Mouse (Mus musculus): ENCODE results near the gene Smarcal1.

The Smarcal1 gene

GRCm38 (mm10) chr1:72592350-72592749 is 9.3 kb downstream of the Smarcal1 start:
- DNase-seq: no peak

GRCm38 (mm10) chr1:72593340-72593951 is 10.4 kb downstream of the Smarcal1 start:
- DNase-seq: peak; percentile 74

- DNase-seq: no peak
Measured at GRCm38 (mm10) chr1:72595686-72596085, 12.6 kb downstream of the Smarcal1 start.

GRCm38 (mm10) chr1:72596231-72596630 is 13.2 kb downstream of the Smarcal1 start:
- no peak for DNase-seq

GRCm38 (mm10) chr1:72599146-72600101 is 16.4 kb downstream of the Smarcal1 start:
- no peak for DNase-seq

- no peak for DNase-seq
Measured at GRCm38 (mm10) chr1:72600778-72601177, 17.7 kb downstream of the Smarcal1 start.

DNA sequence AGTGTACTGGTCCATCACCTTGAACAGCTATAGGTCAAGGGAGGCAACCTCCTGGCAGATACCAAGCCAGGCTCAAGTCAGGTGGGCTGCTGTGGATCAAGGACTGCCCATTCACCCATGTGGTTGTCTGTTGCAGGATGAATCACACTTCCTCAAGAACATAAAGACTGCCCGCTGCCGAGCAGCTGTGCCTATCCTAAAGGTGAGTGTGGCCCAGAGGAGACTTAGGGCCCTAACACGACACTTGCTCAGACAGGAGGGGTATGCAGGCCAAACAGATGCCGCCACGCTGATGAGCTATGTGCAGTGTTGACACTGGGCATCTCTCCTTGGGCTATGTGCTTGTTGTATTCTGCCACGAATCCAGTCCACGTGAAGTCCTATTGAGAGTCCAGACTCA is 18.2 kb downstream of the Smarcal1 start:
- DNase-seq: no peak

GRCm38 (mm10) chr1:72602186-72602585 is 19.1 kb downstream of the Smarcal1 start:
- no peak for DNase-seq

DNA sequence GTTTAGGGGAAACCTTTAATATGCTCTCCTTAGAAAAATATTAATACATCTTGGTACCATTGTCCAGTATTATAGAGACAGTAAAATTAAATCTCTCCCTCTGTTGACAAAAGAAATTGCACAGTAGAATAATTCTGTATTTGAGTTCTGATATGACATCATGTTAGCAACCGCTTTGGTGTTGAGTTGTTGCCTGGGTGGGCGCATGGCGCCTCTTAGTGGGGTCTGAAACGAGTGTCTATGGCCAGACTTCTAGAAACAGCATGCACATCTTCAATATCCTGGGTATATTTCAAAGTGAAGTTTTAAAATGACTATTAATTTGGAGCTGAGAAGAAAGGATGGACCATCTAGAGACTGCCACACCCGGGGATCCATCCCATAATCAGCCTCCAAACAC is 19.8 kb downstream of the Smarcal1 start:
- no peak for DNase-seq

GRCm38 (mm10) chr1:72606186-72606673 is 23.2 kb downstream of the Smarcal1 start:
- no peak for DNase-seq

GRCm38 (mm10) chr1:72609129-72609528 is 26.1 kb downstream of the Smarcal1 start:
- DNase-seq: no peak

DNA sequence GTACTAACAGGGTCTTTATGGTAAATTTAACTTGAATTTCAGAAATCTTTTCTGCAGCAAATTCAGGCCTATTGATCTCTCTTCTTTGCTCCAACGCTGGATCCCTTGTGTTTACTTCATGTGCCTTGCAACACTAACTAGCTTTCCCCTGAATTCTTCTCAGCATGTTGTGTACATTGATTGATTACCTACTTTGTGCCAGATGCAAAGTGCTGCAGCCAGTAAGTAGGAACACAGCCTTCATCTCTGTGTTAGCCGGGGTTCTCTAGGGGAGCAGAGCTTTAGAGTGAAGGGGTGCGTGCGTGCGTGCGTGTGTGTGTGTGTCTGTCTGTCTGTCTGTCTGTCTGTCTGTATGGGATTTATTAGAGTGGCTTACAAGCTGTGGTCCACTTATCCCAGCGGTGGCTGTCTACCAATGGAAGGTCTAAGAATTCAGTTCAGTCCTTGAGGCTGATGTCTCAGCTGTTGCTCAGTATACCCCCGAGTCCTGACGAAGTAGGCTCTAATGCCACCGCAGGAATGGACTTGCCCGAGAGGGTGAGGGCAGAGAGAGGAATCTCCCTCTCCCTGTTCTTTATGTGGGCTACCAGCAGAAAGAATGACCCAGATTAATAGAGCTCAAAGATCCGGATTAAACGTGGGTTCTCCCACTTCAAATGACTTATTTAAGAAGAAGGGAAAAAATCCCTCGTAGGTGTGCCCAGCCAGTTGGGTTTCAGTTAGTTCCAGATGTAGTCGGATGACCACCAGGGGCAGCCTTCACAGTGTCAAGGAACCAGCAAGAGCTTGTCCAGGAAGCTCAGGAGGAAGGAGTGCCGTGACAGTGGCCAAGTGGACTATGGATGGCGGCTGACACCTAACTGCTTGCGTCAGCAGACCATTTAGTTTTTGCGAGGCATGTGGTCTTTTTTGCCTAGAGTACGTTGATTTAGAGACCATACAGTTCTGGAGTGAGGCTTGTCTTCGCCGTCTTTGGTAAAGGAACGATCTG is 27.1 kb downstream of the Smarcal1 start:
- DNase-seq: no peak

DNA sequence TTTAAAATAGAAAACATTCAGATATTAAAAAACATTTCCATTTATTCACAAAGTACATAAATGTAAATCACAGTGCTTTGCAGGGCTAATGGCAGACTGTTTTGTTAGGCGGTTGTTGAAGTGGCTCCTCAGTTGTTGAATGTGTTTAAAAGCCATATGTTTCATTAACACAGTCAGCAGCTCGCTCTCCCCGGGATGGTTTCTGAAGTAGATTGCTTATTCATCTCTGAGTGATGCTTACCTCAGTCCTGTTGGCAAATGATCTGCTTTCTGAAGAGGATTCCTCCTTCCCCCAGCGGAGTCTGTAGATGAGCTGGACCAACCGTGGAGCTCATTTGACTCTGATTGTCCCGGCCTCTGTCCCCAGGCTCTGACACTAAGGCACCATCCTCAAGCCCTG is 29.1 kb downstream of the Smarcal1 start:
- DNase-seq: no peak

GRCm38 (mm10) chr1:72635221-72635620 is 52.2 kb downstream of the Smarcal1 start:
- DNase-seq: no peak

DNA sequence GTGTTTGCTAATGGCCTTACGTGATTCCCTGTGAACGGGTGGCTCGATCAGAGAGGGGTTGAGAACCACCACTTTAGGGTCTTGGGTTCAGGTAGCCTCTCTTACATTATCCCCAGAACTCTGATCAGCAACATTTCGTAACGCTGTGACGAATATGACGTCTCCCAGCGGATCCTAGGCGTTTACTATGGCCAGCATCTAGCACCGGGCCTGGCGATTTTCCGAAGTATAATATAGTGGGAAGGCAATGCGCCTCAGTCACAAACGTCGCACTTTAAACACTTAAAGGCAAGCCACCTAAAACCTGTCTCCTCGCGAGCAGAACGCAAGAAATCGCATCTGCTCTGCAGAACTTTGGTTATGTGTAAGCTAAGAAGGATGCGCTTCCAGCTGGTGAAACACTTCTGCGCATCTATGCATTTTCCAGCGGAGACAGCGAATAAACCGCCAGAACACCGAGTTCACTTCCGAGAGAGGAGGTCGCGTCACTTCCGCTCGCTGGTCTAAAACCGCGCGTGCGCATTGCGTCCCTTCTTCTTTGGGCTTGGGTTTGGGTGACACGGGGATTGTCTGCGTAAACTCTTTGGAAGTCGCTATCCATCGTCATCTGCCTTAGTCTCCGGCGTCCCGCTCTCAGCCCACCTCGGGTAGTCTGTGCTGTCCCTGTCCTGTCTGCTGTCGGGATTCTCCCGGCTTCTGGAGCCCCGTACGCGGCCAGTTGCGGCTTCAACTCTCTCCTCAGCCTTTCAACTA is 57.8 kb downstream of the Smarcal1 start:
- peak; percentile 53 for DNase-seq

DNA sequence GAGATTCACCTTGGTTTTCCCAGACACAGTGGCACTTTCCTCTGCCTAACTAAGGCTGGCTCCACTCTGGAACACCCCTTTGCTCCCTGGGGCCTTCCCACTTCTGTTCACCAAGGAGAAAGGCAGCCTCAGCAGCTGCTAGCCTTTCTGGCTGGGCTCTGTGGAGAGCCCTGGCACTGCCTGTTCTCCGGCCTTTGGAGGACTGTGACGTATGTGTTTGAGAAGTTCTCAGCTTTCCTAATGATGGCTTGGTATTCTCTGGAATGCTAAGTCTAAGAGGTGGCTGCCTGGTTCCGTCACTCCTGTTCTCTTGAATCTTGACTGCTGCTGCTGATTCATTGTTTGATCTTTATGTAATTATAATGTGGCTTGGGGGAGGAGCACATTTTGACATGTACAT is 90.0 kb downstream of the Smarcal1 start:
- no peak for DNase-seq
